In the genomic region with DNA sequence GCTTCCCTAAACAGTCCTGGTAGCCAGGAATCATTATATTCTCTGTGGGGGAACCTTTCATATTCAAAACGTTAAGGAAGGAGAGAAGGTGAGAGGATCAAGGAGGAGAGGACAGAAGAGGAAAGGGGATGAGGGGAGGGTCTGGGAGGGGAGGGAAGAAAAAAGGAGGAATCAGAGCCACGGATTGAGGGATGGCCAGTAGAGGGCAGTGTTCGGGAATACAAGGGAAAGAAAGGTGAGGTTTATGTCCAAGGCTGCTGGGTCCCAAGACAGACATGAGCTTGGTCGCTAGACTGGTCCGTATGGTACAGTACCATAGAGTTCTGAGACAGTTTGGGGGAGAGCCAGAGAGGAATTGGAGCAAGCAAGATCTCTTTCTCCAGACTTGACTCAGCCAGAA, we compare ENCODE assay signal across 11 mouse cellular contexts.
DNase-seq lines count a peak whose midpoint lies in the region; ATAC-seq and TF ChIP-seq lines count a peak whose summit lies in the region.
"Had no signal": no experiment of that assay in that cellular context is flagged by ENCODE, and none has a peak within 500 bp of the region (broad histone marks: within the 10 kb centered on the region; RNA-seq: fewer than 3 reads in every experiment).

No protein-coding gene starts in this region.

- no peak overlapping the region for H3K27ac ChIP-seq in heart, adult 2 months
- no peak overlapping the region for H3K27ac ChIP-seq in midbrain, embryonic 12.5 days (replicated peaks)
- H3K27ac ChIP-seq in midbrain, embryonic 16.5 days (ENCODE audit: low read length), result no peak overlapping the region
- no peak overlapping the region for H3K27ac ChIP-seq in neural tube, embryonic 11.5 days (ENCODE audit: low read depth, low read length)
- H3K27ac ChIP-seq: heart, embryonic 13.5 days; lung, embryonic 15.5 days; stomach, embryonic 15.5 days had no signal

- peak; percentile 68 for TF ChIP-seq CTCF in heart, adult 2 months (IDR thresholded peaks at IDR 0.05)

- intact Hi-C loops in heart, adult 2 months (cut with DNase I), result loop anchor here (1.0 to 10.0 kb wide), 2 partner anchors 222 to 305 kb away; no protein-coding TSS in a partner anchor

- DNase-seq in heart, adult 2 months, result peak; percentile 4 to 19
- DNase-seq in heart, adult 11 months, result no peak
- DNase-seq in embryo, embryonic 10 days (ENCODE audit: low spot score), result peak; percentile 64
- DNase-seq in neural tube, embryonic 11.5 days (ENCODE audit: low spot score), result peak; percentile 30
- no peak for DNase-seq in left cerebral cortex, adult 11 months (ENCODE audit: low spot score)
- DNase-seq in ovary, adult 18-20 months (ENCODE audit: low spot score), result no peak

- no peaks in the 10 kb centered on the region for H3K9me3 ChIP-seq in midbrain, embryonic 12.5 days
- no peaks in the 10 kb centered on the region for H3K9me3 ChIP-seq in midbrain, embryonic 16.5 days (replicated peaks; ENCODE audit: control insufficient read depth, low read length, poor library complexity, severe bottlenecking)
- H3K9me3 ChIP-seq in neural tube, embryonic 11.5 days (ENCODE audit: control insufficient read depth, low read length), result no peaks in the 10 kb centered on the region
- H3K9me3 ChIP-seq: heart, embryonic 13.5 days; lung, embryonic 15.5 days; stomach, embryonic 15.5 days had no signal

- 27% methylated on average over 5 of the region's 5 CpGs for WGBS in heart, adult 2 months
- WGBS in midbrain, embryonic 12.5 days, result 19% methylated on average over 5 of the region's 5 CpGs
- 30% methylated on average over 5 of the region's 5 CpGs for WGBS in midbrain, embryonic 16.5 days
- WGBS in neural tube, embryonic 11.5 days, result 29% methylated on average over 5 of the region's 5 CpGs

- H3K79me2 ChIP-seq in heart, adult 2 months (replicated peaks; ENCODE audit: control insufficient read depth, insufficient read depth, low read length), result no peaks in the 10 kb centered on the region

- TF ChIP-seq EP300 in heart, adult 2 months (IDR thresholded peaks at IDR 0.05; ENCODE audit: insufficient read depth, low read depth, low read length), result no peak

- ATAC-seq in midbrain, embryonic 12.5 days (ENCODE audit: low FRiP score, low read depth), result peak; percentile 44; the same call in 1 of the 2 replicates
- ATAC-seq in midbrain, embryonic 16.5 days, result no peak
- no peak for ATAC-seq in neural tube, embryonic 11.5 days (ENCODE audit: insufficient read depth, low FRiP score, low TSS enrichment)

- H3K36me3 ChIP-seq in heart, adult 2 months (ENCODE audit: control insufficient read depth, insufficient read depth, low read length), result no peaks in the 10 kb centered on the region
- H3K36me3 ChIP-seq in midbrain, embryonic 12.5 days, result no peaks in the 10 kb centered on the region
- no peaks in the 10 kb centered on the region for H3K36me3 ChIP-seq in midbrain, embryonic 16.5 days (ENCODE audit: control insufficient read depth, insufficient read depth, low read length)
- no peaks in the 10 kb centered on the region for H3K36me3 ChIP-seq in neural tube, embryonic 11.5 days (ENCODE audit: control insufficient read depth, insufficient read depth, low read length)
- H3K36me3 ChIP-seq: heart, embryonic 13.5 days; lung, embryonic 15.5 days; stomach, embryonic 15.5 days had no signal

- no peak for TF ChIP-seq POLR2A in heart, adult 2 months (IDR thresholded peaks at IDR 0.05; ENCODE audit: insufficient read depth, low read depth, low read length)

- H3K4me2 ChIP-seq in midbrain, embryonic 12.5 days (replicated peaks), result no peak overlapping the region
- no peak overlapping the region for H3K4me2 ChIP-seq in midbrain, embryonic 16.5 days (ENCODE audit: low read length)
- H3K4me2 ChIP-seq in neural tube, embryonic 11.5 days (ENCODE audit: low read depth), result no peak overlapping the region
- H3K4me2 ChIP-seq: lung, embryonic 15.5 days; stomach, embryonic 15.5 days had no signal

- no peaks in the 10 kb centered on the region for H3K4me1 ChIP-seq in heart, adult 2 months (ENCODE audit: control insufficient read depth, insufficient read depth, low read length)
- no peaks in the 10 kb centered on the region for H3K4me1 ChIP-seq in midbrain, embryonic 12.5 days
- no peaks in the 10 kb centered on the region; the same call in 1 of the 2 replicates for H3K4me1 ChIP-seq in midbrain, embryonic 16.5 days (ENCODE audit: control insufficient read depth, insufficient read depth, low read length)
- H3K4me1 ChIP-seq in neural tube, embryonic 11.5 days (ENCODE audit: control insufficient read depth, insufficient read depth, low read length), result no peaks in the 10 kb centered on the region
- H3K4me1 ChIP-seq: lung, embryonic 15.5 days; stomach, embryonic 15.5 days had no signal

- no peaks in the 10 kb centered on the region for H3K27me3 ChIP-seq in heart, adult 2 months (ENCODE audit: control insufficient read depth, insufficient read depth, low read length)
- no peaks in the 10 kb centered on the region for H3K27me3 ChIP-seq in midbrain, embryonic 12.5 days
- H3K27me3 ChIP-seq in midbrain, embryonic 16.5 days (ENCODE audit: control insufficient read depth, insufficient read depth, low read depth, low read length), result no peaks in the 10 kb centered on the region
- H3K27me3 ChIP-seq in neural tube, embryonic 11.5 days (ENCODE audit: control insufficient read depth, insufficient read depth, low read length), result no peaks in the 10 kb centered on the region
- H3K27me3 ChIP-seq: heart, embryonic 13.5 days; lung, embryonic 15.5 days; stomach, embryonic 15.5 days had no signal

- no peak overlapping the region for H3K4me3 ChIP-seq in heart, adult 2 months
- no peak overlapping the region for H3K4me3 ChIP-seq in midbrain, embryonic 12.5 days
- H3K4me3 ChIP-seq in midbrain, embryonic 16.5 days (ENCODE audit: low read depth, low read length), result no peak overlapping the region
- H3K4me3 ChIP-seq in neural tube, embryonic 11.5 days (ENCODE audit: low read depth, low read length), result no peak overlapping the region
- H3K4me3 ChIP-seq: heart, embryonic 13.5 days; lung, embryonic 15.5 days; stomach, embryonic 15.5 days had no signal

- no peak overlapping the region for H3K9ac ChIP-seq in heart, adult 2 months (ENCODE audit: low read depth, low read length)
- H3K9ac ChIP-seq in midbrain, embryonic 12.5 days (replicated peaks), result no peak overlapping the region
- H3K9ac ChIP-seq in midbrain, embryonic 16.5 days (ENCODE audit: low read depth, low read length), result no peak overlapping the region
- H3K9ac ChIP-seq in neural tube, embryonic 11.5 days (ENCODE audit: low read length), result no peak overlapping the region
- H3K9ac ChIP-seq: heart, embryonic 13.5 days; lung, embryonic 15.5 days; stomach, embryonic 15.5 days had no signal

Comparison
In these comparisons a context has a peak if more than half of its experiments do, and no peak if none do; other contexts are left out.
1. DNase-seq: peak in heart, adult 2 months (2 of 2), embryo, embryonic 10 days (single experiment) and neural tube, embryonic 11.5 days (single experiment); none in heart, adult 11 months (single experiment), left cerebral cortex, adult 11 months (single experiment) and ovary, adult 18-20 months (single experiment).